Mouse (Mus musculus) heart, embryonic 13.5 days (tissue): Measurements from ENCODE around the gene Zfp61. TPM values are rescaled to one million over a fixed set of nuclear protein-coding genes. Genes with fewer than 3 reads are reported as not detected.

ENCODE experiments used
- ATAC-seq: fragments of 200-750 bp; cut with Nextera tagmentation; 2 replicates; pipeline ENCODE4 v1.8.0; 2017; ENCODE audit warnings: moderate TSS enrichment; ENCODE audit not compliant: insufficient number of reproducible peaks, low FRiP score, low TSS enrichment; ENCODE audit errors: extremely low read depth
- H3K27ac ChIP-seq: fragments of 300-500 bp; sonication (generic); replicated peaks from 2 replicates; pipeline ENCODE4 v1.5.1; 2015; ENCODE audit warnings: moderate library complexity, mild to moderate bottlenecking, inconsistent platforms
- H3K27me3 ChIP-seq: fragments of 300-500 bp; sonication (generic); replicated peaks from 2 replicates; pipeline ENCODE4 v1.6.1; 2015; ENCODE audit warnings: mild to moderate bottlenecking, inconsistent platforms
- H3K36me3 ChIP-seq: fragments of 300-500 bp; sonication (generic); 2 replicates; pipeline ENCODE4 v1.6.1; 2015; ENCODE audit warnings: mild to moderate bottlenecking, inconsistent platforms
- H3K4me1 ChIP-seq: fragments of 300-500 bp; sonication (generic); 2 replicates; pipeline ENCODE4 v1.6.1; 2015; ENCODE audit warnings: inconsistent platforms
- H3K4me2 ChIP-seq: fragments of 300-500 bp; sonication (generic); 2 replicates; pipeline ENCODE4 v1.6.1; 2015; ENCODE audit warnings: inconsistent platforms, mild to moderate bottlenecking, moderate library complexity
- H3K4me3 ChIP-seq: fragments of 300-500 bp; sonication (generic); 2 replicates; pipeline ENCODE4 v1.5.1; 2015; ENCODE audit warnings: moderate library complexity, mild to moderate bottlenecking, inconsistent platforms
- H3K9ac ChIP-seq: fragments of 300-500 bp; sonication (generic); 2 replicates; pipeline ENCODE4 v1.6.1; 2015; ENCODE audit warnings: inconsistent platforms, mild to moderate bottlenecking, moderate library complexity
- H3K9me3 ChIP-seq: fragments of 300-500 bp; sonication (generic); 2 replicates; pipeline ENCODE4 v1.6.1; 2016; ENCODE audit warnings: inconsistent platforms
- WGBS: fragments of 180-500 bp; shearing (Covaris S2); methylation state at CpG from one replicate; pipeline ENCODE4 v1.1.7; 2015; ENCODE audit warnings: mixed read lengths; 5-methylcytosine and 5-hydroxymethylcytosine counted together
- polyA plus RNA-seq: library from polyadenylated mRNA; unstranded; fragments of >200 nt; fragmentation: Nextera tagmentation; extraction: Ambion mirVana; gene quantifications from 2 replicates; pipeline ENCODE4 v1.2.1, GENCODE M21; 2015

Zfp61 gene
- 14.5 and 18.7 TPM in 2 replicates for polyA plus RNA-seq

GRCm38 (mm10) chr7:24300771-24301282 lies at the start of gene Zfp61:
Gene Zfp61 (minus strand): TSS chr7:24301232.
- peak within 1 kb of the TSS; percentile 84; the same call in 1 of the 2 replicates for H3K27ac ChIP-seq
- H3K27me3 ChIP-seq = no peaks in the 10 kb centered on the region
- peak within 1 kb of the TSS; percentile 91 for H3K9ac ChIP-seq

GRCm38 (mm10) chr7:24348896-24349295 lies 47.9 kb upstream of the Zfp61 start, which contains the start of gene Lypd5:
Gene Lypd5 (plus strand): TSS chr7:24349196.
- H3K4me3 ChIP-seq = no peak within 1 kb of the TSS
- H3K4me1 ChIP-seq = no peaks in the 10 kb centered on the region
- H3K4me2 ChIP-seq = no peak within 1 kb of the TSS
- H3K27me3 ChIP-seq = peaks cover 41% of the 10 kb centered on the region
- H3K36me3 ChIP-seq = no peaks in the 10 kb centered on the region
- 35% methylated on average over 6 of the region's 6 CpGs for whole genome bisulfite sequencing
- H3K9me3 ChIP-seq = no peaks in the 10 kb centered on the region
- ATAC-seq = no peak
- H3K27ac ChIP-seq = no peak within 1 kb of the TSS
- no peak within 1 kb of the TSS for H3K9ac ChIP-seq

More at GRCm38 (mm10) chr7:24300771-24301282, at the start of gene Zfp61:
- Histone ChIP-seq H3K4me3 (peak within 1 kb of the TSS; percentile 82), H3K4me1 (peaks cover 21% of the 10 kb centered on the region), H3K9me3 (no peaks in the 10 kb centered on the region), H3K36me3 (peaks cover 44% of the 10 kb centered on the region), H3K4me2 (peak within 1 kb of the TSS; percentile 94)
- 2% methylated on average over 13 of the region's 13 CpGs for WGBS
- ATAC-seq = peak; percentile 57

- Histone ChIP-seq H3K4me1 (no peaks in the 10 kb centered on the region), H3K9ac (no peak overlapping the region), H3K9me3 (no peaks in the 10 kb centered on the region), H3K27ac (no peak overlapping the region), H3K4me2 (no peak overlapping the region), H3K27me3 (peaks cover 18% of the 10 kb centered on the region), H3K36me3 (no peaks in the 10 kb centered on the region), H3K4me3 (no peak overlapping the region)
- 60% methylated on average over 5 of the region's 5 CpGs for WGBS
- ATAC-seq = no peak
Measured at GRCm38 (mm10) chr7:24346444-24346843, 45.4 kb upstream of the Zfp61 start.

GRCm38 (mm10) chr7:24343701-24344272 lies 42.8 kb upstream of the Zfp61 start:
- no peak overlapping the region for H3K4me2 ChIP-seq
- ATAC-seq = no peak
- H3K4me3 ChIP-seq = no peak overlapping the region
- H3K27ac ChIP-seq = no peak overlapping the region
- H3K36me3 ChIP-seq = no peaks in the 10 kb centered on the region
- 66% methylated on average over 7 of the region's 7 CpGs for WGBS
- H3K27me3 ChIP-seq = peaks cover 10% of the 10 kb centered on the region; the same call in 1 of the 2 replicates
- H3K9me3 ChIP-seq = no peaks in the 10 kb centered on the region
- H3K4me1 ChIP-seq = no peaks in the 10 kb centered on the region
- H3K9ac ChIP-seq = no peak overlapping the region

GRCm38 (mm10) chr7:24338241-24338640 lies 37.2 kb upstream of the Zfp61 start:
- ATAC-seq = no peak
- H3K9ac ChIP-seq = no peak overlapping the region
- H3K4me3 ChIP-seq = no peak overlapping the region
- H3K4me2 ChIP-seq = no peak overlapping the region
- no peak overlapping the region for H3K27ac ChIP-seq
- no peaks in the 10 kb centered on the region for H3K4me1 ChIP-seq
- H3K27me3 ChIP-seq = peaks cover 24% of the 10 kb centered on the region
- WGBS = 33% methylated on average over 2 of the region's 2 CpGs
- no peaks in the 10 kb centered on the region for H3K36me3 ChIP-seq
- no peaks in the 10 kb centered on the region; the same call in 1 of the 2 replicates for H3K9me3 ChIP-seq

- no peak overlapping the region for H3K27ac ChIP-seq
- no peaks in the 10 kb centered on the region for H3K4me1 ChIP-seq
- H3K9me3 ChIP-seq = peaks cover 3% of the 10 kb centered on the region; the same call in 1 of the 2 replicates
- H3K9ac ChIP-seq = no peak overlapping the region
- WGBS = 8% methylated on average over 5 of the region's 5 CpGs
- H3K4me2 ChIP-seq = no peak overlapping the region
- H3K27me3 ChIP-seq = peaks cover 38% of the 10 kb centered on the region
- no peak for ATAC-seq
- H3K36me3 ChIP-seq = no peaks in the 10 kb centered on the region
- no peak overlapping the region for H3K4me3 ChIP-seq
Measured at GRCm38 (mm10) chr7:24335699-24336309, 34.8 kb upstream of the Zfp61 start.

GRCm38 (mm10) chr7:24333304-24333986 lies 32.4 kb upstream of the Zfp61 start, which contains the start of gene Tescl:
Gene Tescl (minus strand): TSS chr7:24333936.
- ATAC-seq = no peak
- Histone ChIP-seq H3K4me2 (peak within 1 kb of the TSS; percentile 46), H3K27me3 (peaks cover 44% of the 10 kb centered on the region), H3K4me1 (no peaks in the 10 kb centered on the region), H3K36me3 (no peaks in the 10 kb centered on the region), H3K27ac (no peak within 1 kb of the TSS), H3K9ac (no peak within 1 kb of the TSS), H3K4me3 (peak within 1 kb of the TSS; percentile 26), H3K9me3 (peaks cover 3% of the 10 kb centered on the region; the same call in 1 of the 2 replicates)
- 30% methylated on average over 49 of the region's 49 CpGs for WGBS

GRCm38 (mm10) chr7:24327281-24327975 lies 26.4 kb upstream of the Zfp61 start:
- no peak overlapping the region for H3K4me2 ChIP-seq
- H3K9me3 ChIP-seq = peaks cover 13% of the 10 kb centered on the region; the same call in 1 of the 2 replicates
- no peak overlapping the region for H3K27ac ChIP-seq
- peaks cover 33% of the 10 kb centered on the region for H3K27me3 ChIP-seq
- ATAC-seq = no peak
- no peak overlapping the region for H3K4me3 ChIP-seq
- peaks cover 3% of the 10 kb centered on the region; the same call in 1 of the 2 replicates for H3K4me1 ChIP-seq
- no peaks in the 10 kb centered on the region for H3K36me3 ChIP-seq
- WGBS = 73% methylated on average over 14 of the region's 14 CpGs
- no peak overlapping the region for H3K9ac ChIP-seq

GRCm38 (mm10) chr7:24326273-24327135 lies 25.5 kb upstream of the Zfp61 start:
- Histone ChIP-seq H3K36me3 (no peaks in the 10 kb centered on the region), H3K4me2 (peak overlapping the region; percentile 69), H3K9ac (peak overlapping the region; percentile 67), H3K4me3 (peak overlapping the region; percentile 42), H3K27ac (no peak overlapping the region), H3K27me3 (peaks cover 32% of the 10 kb centered on the region), H3K4me1 (peaks cover 3% of the 10 kb centered on the region; the same call in 1 of the 2 replicates), H3K9me3 (peaks cover 13% of the 10 kb centered on the region; the same call in 1 of the 2 replicates)
- 47% methylated on average over 20 of the region's 20 CpGs for WGBS
- ATAC-seq = no peak

- no peak for ATAC-seq
Measured at GRCm38 (mm10) chr7:24325675-24326128, 24.7 kb upstream of the Zfp61 start.

More at GRCm38 (mm10) chr7:24325675-24326128, 24.7 kb upstream of the Zfp61 start:
- Histone ChIP-seq H3K9me3 (peaks cover 13% of the 10 kb centered on the region; the same call in 1 of the 2 replicates), H3K9ac (peak overlapping the region; percentile 67), H3K4me2 (peak overlapping the region; percentile 69), H3K27ac (no peak overlapping the region), H3K4me1 (peaks cover 3% of the 10 kb centered on the region; the same call in 1 of the 2 replicates), H3K36me3 (no peaks in the 10 kb centered on the region), H3K27me3 (peaks cover 35% of the 10 kb centered on the region), H3K4me3 (peak overlapping the region; percentile 42)
- WGBS = 3% methylated on average over 13 of the region's 13 CpGs
